Mouse (Mus musculus): Measurements from ENCODE around the gene Ezh2.
"Not testable (repeated sequence)": the region's sequence is repeated elsewhere in the genome, so short reads cannot be mapped to it uniquely, and the experiment has no call there.

The Ezh2 gene

GRCm38 (mm10) chr6:47594926-47595623 is at the start of gene Ezh2:
Gene Ezh2 (minus strand): TSS chr6:47595341.
- DNase-seq (ENCODE audit: low spot score): peak; percentile 98

GRCm38 (mm10) chr6:47636527-47637076 is 41.5 kb upstream of the Ezh2 start:
- no peak for DNase-seq (ENCODE audit: low spot score)

GRCm38 (mm10) chr6:47635995-47636526 is 40.9 kb upstream of the Ezh2 start:
- DNase-seq (ENCODE audit: low spot score): no peak

GRCm38 (mm10) chr6:47635207-47635994 is 40.3 kb upstream of the Ezh2 start:
- no peak for DNase-seq (ENCODE audit: low spot score)

GRCm38 (mm10) chr6:47633467-47633866 is 38.3 kb upstream of the Ezh2 start:
- DNase-seq (ENCODE audit: low spot score): peak; percentile 36

DNA sequence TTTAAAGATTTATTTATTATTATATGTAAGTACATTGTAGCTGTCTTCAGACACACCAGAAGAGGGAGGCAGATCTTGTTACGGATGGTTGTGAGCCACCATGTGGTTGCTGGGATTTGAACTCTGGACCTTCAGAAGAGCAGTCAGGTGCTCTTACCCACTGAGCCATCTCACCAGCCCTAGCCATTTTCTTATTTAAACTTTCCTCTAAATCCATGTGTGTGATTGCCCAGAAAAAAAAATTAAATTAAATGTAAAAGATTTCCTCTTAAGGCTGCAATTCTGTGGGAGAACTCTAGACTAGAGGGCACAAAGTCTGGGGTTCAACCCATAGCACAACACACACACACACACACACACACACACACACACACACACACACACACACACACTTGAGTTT is 34.9 kb upstream of the Ezh2 start:
- DNase-seq (ENCODE audit: low spot score): not testable (repeated sequence)

DNA sequence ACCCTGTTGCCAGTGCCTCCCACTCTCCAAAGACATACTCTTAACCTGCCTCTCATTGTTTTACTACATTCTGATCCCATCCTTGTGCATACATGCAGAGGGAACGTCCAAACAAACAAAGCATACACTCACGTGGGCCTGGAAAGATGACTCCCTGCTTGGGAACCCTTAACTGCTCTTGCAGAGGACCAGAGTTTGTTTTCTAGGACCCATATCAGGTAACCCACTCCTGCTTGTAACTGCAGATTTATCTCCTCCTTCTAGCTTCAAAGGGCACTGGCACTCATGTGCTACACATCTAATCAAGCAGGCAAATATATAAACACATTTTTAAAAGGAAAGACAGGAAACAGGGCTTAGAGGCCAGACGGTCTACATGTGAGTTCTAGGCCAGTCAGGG is 32.8 kb upstream of the Ezh2 start:
- no peak for DNase-seq (ENCODE audit: low spot score)

- DNase-seq (ENCODE audit: low spot score): not testable (repeated sequence)
Observed at GRCm38 (mm10) chr6:47626976-47627375, 31.8 kb upstream of the Ezh2 start.

DNA sequence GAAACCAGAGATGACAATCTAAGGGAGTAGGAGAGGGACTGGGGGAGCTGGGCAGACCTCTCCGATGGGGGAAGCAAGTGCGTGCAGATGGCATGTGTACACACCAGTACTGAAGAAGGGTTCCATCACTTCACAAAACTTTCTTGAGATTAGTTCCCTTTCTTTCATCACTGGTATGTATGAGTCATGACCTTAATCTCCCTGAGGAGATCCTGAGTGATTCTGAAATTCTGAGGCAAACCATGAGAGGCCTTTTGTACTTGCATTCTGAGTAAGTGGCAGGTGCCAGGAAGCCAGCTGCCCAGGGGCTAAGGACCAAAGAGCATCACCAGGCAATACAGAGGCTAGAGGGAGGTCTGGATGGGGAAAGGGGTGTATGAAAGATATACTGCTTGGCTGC is 25.9 kb upstream of the Ezh2 start:
- no peak for DNase-seq (ENCODE audit: low spot score)

DNA sequence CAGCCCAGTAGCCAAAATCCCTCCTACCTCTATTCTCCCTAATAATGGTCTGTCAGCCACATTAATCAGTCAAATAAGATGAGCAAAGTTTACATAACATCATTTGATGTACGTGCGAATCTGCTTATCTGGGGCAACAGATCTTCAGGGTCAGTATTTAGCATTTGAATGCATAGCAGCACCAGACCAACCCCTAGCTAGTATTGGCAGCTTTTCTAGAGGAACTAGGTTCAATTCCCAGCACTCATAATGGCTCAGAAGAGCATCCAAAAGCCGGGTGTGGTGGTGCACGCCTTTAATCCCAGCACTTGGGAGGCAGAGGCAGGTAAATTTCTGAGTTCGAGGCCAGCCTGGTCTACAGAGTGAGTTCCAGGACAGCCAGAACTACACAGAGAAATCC is 13.2 kb upstream of the Ezh2 start:
- DNase-seq (ENCODE audit: low spot score): not testable (repeated sequence)

DNA sequence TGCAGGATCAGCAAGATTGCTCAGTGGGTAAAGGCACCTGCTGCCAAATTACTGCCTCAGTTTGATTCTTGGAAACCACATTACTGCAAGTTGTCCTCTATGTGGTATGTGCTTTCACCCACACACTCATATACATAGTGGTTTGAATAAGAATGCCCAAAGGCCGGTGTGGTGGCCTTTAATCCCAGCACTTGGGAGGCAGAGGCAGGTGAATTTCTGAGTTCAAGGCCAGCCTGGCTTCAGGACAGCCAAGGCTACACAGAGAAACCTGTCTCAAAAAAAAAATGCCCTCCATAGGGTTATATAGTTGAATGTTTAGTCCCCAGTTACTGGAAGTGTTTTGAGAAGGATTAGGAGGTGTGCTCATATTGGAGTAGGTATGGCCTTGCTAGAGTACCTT is 6.8 kb upstream of the Ezh2 start:
- no peak for DNase-seq (ENCODE audit: low spot score)

- DNase-seq (ENCODE audit: low spot score): no peak
Observed at GRCm38 (mm10) chr6:47595696-47596095, 555 bp upstream of the Ezh2 start.

DNA sequence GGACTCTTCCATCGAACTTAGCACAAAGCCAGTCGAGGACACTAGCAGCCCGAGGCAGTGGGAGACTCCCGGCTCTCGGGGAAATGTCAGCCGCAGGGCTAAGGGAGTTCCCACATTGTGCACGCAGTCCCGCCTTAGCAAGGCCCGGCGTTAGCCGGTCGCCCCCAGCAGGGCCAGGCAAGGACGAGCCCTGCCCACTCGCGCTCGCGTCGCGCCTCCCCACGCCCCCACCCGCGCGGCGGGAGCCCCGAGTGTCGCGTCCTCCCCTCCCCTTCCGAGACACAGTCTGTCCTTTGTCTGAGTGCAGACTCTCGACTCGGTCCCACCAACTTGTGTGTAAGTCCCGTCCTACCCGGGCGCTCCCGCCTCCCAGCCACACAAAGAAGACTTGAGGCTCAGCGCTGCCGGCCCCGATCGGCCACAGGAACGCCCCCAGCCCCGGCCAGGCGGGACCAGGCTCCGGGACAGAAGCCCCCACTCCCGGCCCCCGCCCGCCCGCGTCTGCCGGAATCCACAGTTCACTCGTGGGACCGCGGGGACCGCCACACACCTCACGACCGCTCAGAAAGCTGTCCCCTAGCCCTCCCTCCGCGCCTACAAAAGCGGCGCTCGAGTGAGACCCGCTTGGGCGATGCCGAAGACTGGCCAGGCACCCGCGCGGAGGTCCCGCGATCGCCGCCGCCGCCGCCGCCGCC is 853 bp downstream of the Ezh2 start:
- DNase-seq (ENCODE audit: low spot score): peak; percentile 77

GRCm38 (mm10) chr6:47593590-47593989 is 1.6 kb downstream of the Ezh2 start:
- DNase-seq (ENCODE audit: low spot score): no peak

DNA sequence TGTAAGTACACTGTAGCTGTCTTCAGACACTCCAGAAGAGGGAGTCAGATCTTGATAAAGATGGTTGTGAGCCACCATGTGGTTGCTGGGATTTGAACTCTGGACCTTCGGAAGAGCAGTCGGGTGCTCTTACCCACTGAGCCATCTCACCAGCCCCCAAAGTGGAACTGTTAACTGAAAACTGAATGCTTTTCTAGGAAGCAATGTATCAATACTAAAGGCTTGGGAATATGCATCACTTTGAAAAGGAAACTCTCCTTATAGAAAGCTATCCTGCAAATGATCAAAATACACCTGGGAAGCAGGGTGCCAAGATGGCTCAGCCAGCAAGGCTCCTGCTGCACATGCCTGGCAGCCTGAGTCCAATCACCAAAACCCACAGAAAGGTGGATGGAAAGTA is 7.8 kb downstream of the Ezh2 start:
- not testable (repeated sequence) for DNase-seq (ENCODE audit: low spot score)

DNA sequence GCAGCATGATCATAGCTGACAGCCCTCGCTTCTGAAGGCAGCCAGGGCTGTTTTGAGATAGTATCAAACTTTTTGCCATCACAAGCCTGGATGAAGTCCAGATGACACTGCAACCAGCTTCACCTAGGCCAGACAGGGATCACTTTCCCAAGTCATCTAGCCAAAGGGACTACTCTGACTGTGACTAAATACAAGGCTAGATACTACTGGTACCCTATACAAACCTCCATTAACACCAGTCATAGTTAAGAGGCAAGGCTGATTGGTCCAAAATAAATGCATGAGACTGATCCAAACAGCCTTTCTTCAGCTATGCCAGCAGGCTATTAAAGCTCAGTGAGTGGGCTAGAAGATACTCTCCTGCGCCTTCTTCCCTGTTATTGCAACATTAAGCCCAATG is 22.3 kb downstream of the Ezh2 start:
- no peak for DNase-seq (ENCODE audit: low spot score)

- no peak for DNase-seq (ENCODE audit: low spot score)
Observed at GRCm38 (mm10) chr6:47565326-47566035, 29.7 kb downstream of the Ezh2 start.

GRCm38 (mm10) chr6:47561426-47561825 is 33.7 kb downstream of the Ezh2 start:
- DNase-seq (ENCODE audit: low spot score): no peak

GRCm38 (mm10) chr6:47560846-47561245 is 34.3 kb downstream of the Ezh2 start:
- no peak for DNase-seq (ENCODE audit: low spot score)

DNA sequence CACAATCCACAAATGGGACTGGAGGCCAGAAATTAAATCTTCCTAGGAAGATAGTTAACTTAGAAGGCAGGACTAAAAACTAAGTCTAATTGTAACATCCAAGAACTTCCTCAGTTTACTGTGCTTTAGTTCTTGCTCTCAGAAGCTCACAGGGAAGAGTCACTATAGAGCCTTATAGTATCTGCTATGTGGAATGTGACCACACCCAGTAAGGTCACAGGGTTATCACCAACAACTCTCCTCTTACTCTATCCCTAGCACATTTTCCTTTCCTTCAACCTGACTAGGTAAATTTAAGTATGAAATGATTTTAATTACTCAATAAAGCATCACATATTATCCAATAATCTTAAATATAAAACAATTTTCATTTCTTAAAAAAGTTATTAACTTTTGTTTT is 34.7 kb downstream of the Ezh2 start:
- DNase-seq (ENCODE audit: low spot score): no peak

DNA sequence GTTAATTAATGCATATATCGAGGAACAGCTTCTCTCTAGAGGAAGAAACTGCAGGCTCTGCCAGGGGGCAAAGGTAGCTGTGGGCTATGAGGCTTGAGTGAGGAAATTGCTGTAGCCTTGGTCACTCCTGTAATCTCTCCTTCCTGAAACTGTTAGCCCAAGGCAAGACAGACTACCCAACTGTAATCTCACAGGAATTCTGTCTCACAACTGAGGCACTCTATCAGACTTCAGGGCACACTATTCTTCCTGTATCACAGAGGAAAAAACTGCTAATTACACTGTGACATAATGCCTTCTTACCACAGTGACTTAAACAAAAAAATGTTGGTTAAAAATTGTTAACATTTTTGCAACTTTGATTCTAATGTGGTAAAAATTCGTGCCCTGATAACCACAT is 35.9 kb downstream of the Ezh2 start:
- no peak for DNase-seq (ENCODE audit: low spot score)

DNA sequence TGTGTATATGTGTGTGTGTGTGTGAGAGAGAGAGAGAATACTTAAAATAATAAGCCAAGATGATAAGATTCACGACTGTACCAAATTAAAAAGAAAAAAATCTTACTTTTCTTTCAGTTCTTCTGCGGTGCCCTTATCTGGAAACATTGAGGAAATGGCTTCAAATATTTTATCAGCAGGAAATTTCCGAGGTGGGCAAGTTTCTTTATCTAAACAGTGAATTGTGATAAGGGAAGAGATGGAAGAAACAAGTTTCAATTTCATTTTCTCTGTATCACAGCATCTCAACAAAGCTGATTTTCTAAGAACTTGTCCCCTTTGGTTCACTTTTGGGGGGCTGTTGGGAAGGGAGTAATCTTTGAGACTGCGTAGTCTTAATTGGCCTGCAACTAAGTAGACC is 42.9 kb downstream of the Ezh2 start:
- DNase-seq (ENCODE audit: low spot score): no peak

All from retina, embryonic 14.5 days (tissue).